Mouse (Mus musculus): ENCODE measurements around the gene Rbm47.

DNA sequence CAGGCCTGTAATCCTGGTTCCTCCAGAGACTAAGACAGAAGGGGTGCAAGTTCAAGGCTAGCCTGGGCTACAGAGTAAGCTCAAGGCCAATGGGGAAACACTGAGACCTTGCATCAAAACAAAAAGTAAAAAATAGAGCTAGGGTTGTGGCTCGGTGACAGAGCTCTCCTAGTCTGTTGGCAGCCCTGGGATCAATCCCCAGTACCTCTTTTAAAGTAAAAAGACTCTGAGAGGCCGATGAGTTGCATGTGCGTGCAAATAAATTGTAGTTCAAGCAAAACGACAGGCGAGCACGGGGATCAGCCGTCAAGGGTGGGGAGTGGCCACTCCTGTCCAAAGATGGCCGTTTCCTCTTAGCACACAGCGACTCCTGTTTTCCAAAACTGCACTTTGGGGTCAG is 48.0 kb downstream of the Rbm47 start:
- no peak for TF ChIP-seq CTCF (IDR thresholded peaks at IDR 0.05; ENCODE audit: low read depth)
- TF ChIP-seq EP300 (optimal IDR thresholded peaks at IDR 0.05): no peak

All from stomach, postnatal 0 days (tissue).